Mouse (Mus musculus): ENCODE measurements at regions not wholly inside any gene's neighbourhood (a gene's known extent, or its start where the extent isn't known, plus 50 kb on each side); places are given as distances from the start of the nearest gene placed in this dataset.

DNA sequence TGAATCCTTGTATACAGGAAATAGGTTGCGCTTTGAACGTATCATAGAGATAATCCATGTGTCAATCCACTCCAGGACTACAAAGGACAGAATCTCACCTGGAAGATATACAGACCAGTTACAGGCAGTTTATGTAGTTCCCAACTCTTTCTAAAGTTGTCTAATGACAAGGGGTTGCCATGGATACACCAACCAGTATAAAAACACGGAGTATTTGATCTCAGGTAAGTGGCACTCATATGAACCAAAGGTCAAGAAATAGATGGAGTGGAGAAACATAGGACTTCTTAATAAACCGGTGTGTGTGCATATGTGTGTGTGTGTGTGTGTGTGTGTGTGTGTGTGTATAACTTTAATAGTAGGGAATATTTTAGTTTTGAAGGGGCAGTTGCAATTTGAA lies 266.0 kb upstream of the Arrdc4 start:
- no peak for TF ChIP-seq POLR2A (IDR thresholded peaks at IDR 0.05; ENCODE audit: borderline replicate concordance, extremely low read depth, insufficient read depth, insufficient read length)
- Histone ChIP-seq H3K4me3 (replicated peaks; ENCODE audit: low read length) (no peak overlapping the region), H3K36me3 (ENCODE audit: control insufficient read depth, insufficient read depth, low read length) (no peaks in the 10 kb centered on the region), H3K4me1 (ENCODE audit: control insufficient read depth, insufficient read depth, low read length) (no peaks in the 10 kb centered on the region), H3K9ac (ENCODE audit: low read depth, low read length, severe bottlenecking) (no peak overlapping the region), H3K9me3 (ENCODE audit: control insufficient read depth, low read length) (no peaks in the 10 kb centered on the region), H3K4me2 (replicated peaks; ENCODE audit: low read depth, low read length, severe bottlenecking) (no peak overlapping the region), H3K27me3 (ENCODE audit: control insufficient read depth, insufficient read depth, low read length) (no peaks in the 10 kb centered on the region), H3K27ac (replicated peaks; ENCODE audit: low read depth, low read length) (no peak overlapping the region)
- DNase-seq (ENCODE audit: low spot score) (no peak), ATAC-seq (ENCODE audit: low FRiP score, low read depth) (no peak)
- 76% methylated on average over 4 of the region's 4 CpGs for WGBS

DNA sequence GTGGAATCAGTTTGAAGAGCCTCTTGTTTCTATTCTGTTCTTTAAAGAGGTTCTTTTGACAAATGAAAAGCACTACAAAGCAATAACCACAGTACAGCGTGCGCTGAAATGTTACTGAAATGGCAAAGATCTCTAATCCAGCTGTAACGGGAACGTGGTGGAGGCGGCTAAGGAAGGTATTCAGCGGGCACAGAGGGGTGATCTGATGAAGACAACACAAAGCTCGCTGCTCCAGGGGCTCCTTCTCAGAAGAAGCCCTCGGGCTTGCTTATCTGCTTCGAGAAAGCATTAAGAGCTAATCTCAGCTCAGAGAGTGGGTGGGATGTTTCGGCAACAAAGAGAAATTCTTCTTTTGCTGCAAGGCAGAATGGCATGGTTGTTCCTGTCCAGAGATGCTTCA lies 258.2 kb upstream of the Arrdc4 start:
- no peaks in the 10 kb centered on the region for H3K27me3 ChIP-seq (ENCODE audit: control insufficient read depth, insufficient read depth, low read length)
- H3K4me1 ChIP-seq (ENCODE audit: control insufficient read depth, insufficient read depth, low read length), result no peaks in the 10 kb centered on the region
- H3K9ac ChIP-seq (ENCODE audit: low read depth, low read length, severe bottlenecking), result no peak overlapping the region
- H3K9me3 ChIP-seq (ENCODE audit: control insufficient read depth, low read length), result no peaks in the 10 kb centered on the region
- no peak overlapping the region for H3K4me2 ChIP-seq (replicated peaks; ENCODE audit: low read depth, low read length, severe bottlenecking)
- H3K4me3 ChIP-seq (replicated peaks; ENCODE audit: low read length), result no peak overlapping the region
- H3K27ac ChIP-seq (replicated peaks; ENCODE audit: low read depth, low read length), result no peak overlapping the region
- 86% methylated on average over 10 of the region's 10 CpGs for WGBS
- no peak for DNase-seq (ENCODE audit: low spot score)
- no peak for TF ChIP-seq POLR2A (IDR thresholded peaks at IDR 0.05; ENCODE audit: borderline replicate concordance, extremely low read depth, insufficient read depth, insufficient read length)
- H3K36me3 ChIP-seq (ENCODE audit: control insufficient read depth, insufficient read depth, low read length), result no peaks in the 10 kb centered on the region
- ATAC-seq (ENCODE audit: low FRiP score, low read depth), result no peak

GRCm38 (mm10) chr7:68988061-68988460 lies 239.0 kb upstream of the Arrdc4 start:
- DNase-seq (ENCODE audit: low spot score), result no peak
- WGBS, result 84% methylated on average over 4 of the region's 4 CpGs

GRCm38 (mm10) chr7:68983937-68984336 lies 234.9 kb upstream of the Arrdc4 start:
- Histone ChIP-seq H3K4me3 (replicated peaks; ENCODE audit: low read length) (no peak overlapping the region), H3K9ac (ENCODE audit: low read depth, low read length, severe bottlenecking) (no peak overlapping the region), H3K4me1 (ENCODE audit: control insufficient read depth, insufficient read depth, low read length) (no peaks in the 10 kb centered on the region), H3K27ac (replicated peaks; ENCODE audit: low read depth, low read length) (no peak overlapping the region), H3K4me2 (replicated peaks; ENCODE audit: low read depth, low read length, severe bottlenecking) (no peak overlapping the region), H3K27me3 (ENCODE audit: control insufficient read depth, insufficient read depth, low read length) (no peaks in the 10 kb centered on the region), H3K36me3 (ENCODE audit: control insufficient read depth, insufficient read depth, low read length) (no peaks in the 10 kb centered on the region), H3K9me3 (ENCODE audit: control insufficient read depth, low read length) (no peaks in the 10 kb centered on the region)
- WGBS, result 70% methylated on average over 1 of the region's 1 CpGs
- no peak for ATAC-seq (ENCODE audit: low FRiP score, low read depth)
- TF ChIP-seq POLR2A (IDR thresholded peaks at IDR 0.05; ENCODE audit: borderline replicate concordance, extremely low read depth, insufficient read depth, insufficient read length), result no peak
- no peak for DNase-seq (ENCODE audit: low spot score)

More at GRCm38 (mm10) chr7:68988061-68988460, 239.0 kb upstream of the Arrdc4 start:
- Histone ChIP-seq H3K27me3 (ENCODE audit: control insufficient read depth, insufficient read depth, low read length) (no peaks in the 10 kb centered on the region), H3K4me2 (replicated peaks; ENCODE audit: low read depth, low read length, severe bottlenecking) (no peak overlapping the region), H3K4me3 (replicated peaks; ENCODE audit: low read length) (no peak overlapping the region), H3K4me1 (ENCODE audit: control insufficient read depth, insufficient read depth, low read length) (no peaks in the 10 kb centered on the region), H3K9ac (ENCODE audit: low read depth, low read length, severe bottlenecking) (no peak overlapping the region), H3K36me3 (ENCODE audit: control insufficient read depth, insufficient read depth, low read length) (no peaks in the 10 kb centered on the region), H3K27ac (replicated peaks; ENCODE audit: low read depth, low read length) (no peak overlapping the region), H3K9me3 (ENCODE audit: control insufficient read depth, low read length) (no peaks in the 10 kb centered on the region)
- TF ChIP-seq POLR2A (IDR thresholded peaks at IDR 0.05; ENCODE audit: borderline replicate concordance, extremely low read depth, insufficient read depth, insufficient read length), result no peak
- no peak for ATAC-seq (ENCODE audit: low FRiP score, low read depth)

DNA sequence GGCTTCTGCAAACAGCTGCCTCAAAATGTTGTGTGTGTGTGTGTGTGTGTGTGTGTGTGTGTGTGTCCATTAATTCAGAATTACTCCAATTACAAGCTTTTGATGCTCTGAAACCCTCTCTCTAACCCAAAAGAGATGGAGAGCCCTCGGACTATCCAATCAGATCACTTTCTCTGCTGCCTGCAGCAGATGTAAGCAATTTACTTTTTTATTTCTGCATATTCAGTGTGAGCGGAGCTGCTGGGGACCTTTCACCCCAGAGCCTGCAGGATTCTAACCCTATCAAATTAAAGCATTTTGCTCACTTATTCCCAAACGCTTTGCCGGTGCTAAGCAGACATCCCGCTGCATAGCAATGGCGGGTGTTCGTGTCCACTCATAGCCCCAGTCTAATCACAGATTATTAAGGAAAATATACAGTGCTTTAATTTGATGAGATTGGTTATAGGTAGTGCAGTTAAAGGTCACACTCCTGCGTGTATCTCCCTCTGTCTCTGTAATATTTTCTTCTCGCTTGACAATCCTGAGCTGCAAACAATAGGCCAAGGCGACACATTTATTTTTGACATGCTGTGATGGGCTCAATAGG lies 234.0 kb upstream of the Arrdc4 start:
- TF ChIP-seq POLR2A (IDR thresholded peaks at IDR 0.05; ENCODE audit: borderline replicate concordance, extremely low read depth, insufficient read depth, insufficient read length), result no peak
- Histone ChIP-seq H3K36me3 (ENCODE audit: control insufficient read depth, insufficient read depth, low read length) (no peaks in the 10 kb centered on the region), H3K27me3 (ENCODE audit: control insufficient read depth, insufficient read depth, low read length) (no peaks in the 10 kb centered on the region), H3K4me3 (replicated peaks; ENCODE audit: low read length) (no peak overlapping the region), H3K27ac (replicated peaks; ENCODE audit: low read depth, low read length) (no peak overlapping the region), H3K9ac (ENCODE audit: low read depth, low read length, severe bottlenecking) (no peak overlapping the region), H3K4me1 (ENCODE audit: control insufficient read depth, insufficient read depth, low read length) (no peaks in the 10 kb centered on the region), H3K9me3 (ENCODE audit: control insufficient read depth, low read length) (no peaks in the 10 kb centered on the region), H3K4me2 (replicated peaks; ENCODE audit: low read depth, low read length, severe bottlenecking) (no peak overlapping the region)
- DNase-seq (ENCODE audit: low spot score) (no peak), ATAC-seq (ENCODE audit: low FRiP score, low read depth) (no peak)
- WGBS, result 58% methylated on average over 10 of the region's 10 CpGs

- Histone ChIP-seq H3K27me3 (ENCODE audit: control insufficient read depth, insufficient read depth, low read length) (no peaks in the 10 kb centered on the region), H3K36me3 (ENCODE audit: control insufficient read depth, insufficient read depth, low read length) (no peaks in the 10 kb centered on the region), H3K9me3 (ENCODE audit: control insufficient read depth, low read length) (no peaks in the 10 kb centered on the region), H3K4me2 (replicated peaks; ENCODE audit: low read depth, low read length, severe bottlenecking) (no peak overlapping the region), H3K4me1 (ENCODE audit: control insufficient read depth, insufficient read depth, low read length) (no peaks in the 10 kb centered on the region), H3K9ac (ENCODE audit: low read depth, low read length, severe bottlenecking) (no peak overlapping the region), H3K27ac (replicated peaks; ENCODE audit: low read depth, low read length) (no peak overlapping the region), H3K4me3 (replicated peaks; ENCODE audit: low read length) (no peak overlapping the region)
- ATAC-seq (ENCODE audit: low FRiP score, low read depth) (no peak), DNase-seq (ENCODE audit: low spot score) (no peak)
- TF ChIP-seq POLR2A (IDR thresholded peaks at IDR 0.05; ENCODE audit: borderline replicate concordance, extremely low read depth, insufficient read depth, insufficient read length), result no peak
- 50% methylated on average over 4 of the region's 4 CpGs for WGBS
These were observed 229.5 kb upstream of the Arrdc4 start for GRCm38 (mm10) chr7:68978576-68978975.
